Mouse (Mus musculus) heart, embryonic 12.5 days (tissue): ENCODE measurements around the gene Capn15. TPM values are rescaled to one million over a fixed set of nuclear protein-coding genes. Genes with fewer than 3 reads are reported as not detected.
A peak's percentile ranks its signal among the peaks of the same experiment; 100 is the strongest.

Experiments used
- ATAC-seq: fragments of 200-750 bp; cut with Nextera tagmentation; 2 replicates; pipeline ENCODE4 v1.8.0; 2017; ENCODE audit warnings: moderate TSS enrichment, moderate library complexity; ENCODE audit not compliant: insufficient number of reproducible peaks, low FRiP score
- H3K27ac ChIP-seq: fragments of 300-500 bp; sonication (generic); 2 replicates; pipeline ENCODE4 v1.5.1; 2016; ENCODE audit warnings: mild to moderate bottlenecking, moderate library complexity; ENCODE audit not compliant: poor library complexity, severe bottlenecking
- H3K27me3 ChIP-seq: fragments of 300-500 bp; sonication (generic); replicated peaks from 2 replicates; pipeline ENCODE4 v1.6.1; 2016; ENCODE audit warnings: mild to moderate bottlenecking, moderate library complexity
- H3K36me3 ChIP-seq: fragments of 300-500 bp; sonication (generic); 2 replicates; pipeline ENCODE4 v1.6.1; 2016; ENCODE audit warnings: mild to moderate bottlenecking, moderate library complexity
- H3K4me1 ChIP-seq: fragments of 300-500 bp; sonication (generic); replicated peaks from 2 replicates; pipeline ENCODE4 v1.6.1; 2016; ENCODE audit warnings: mild to moderate bottlenecking
- H3K4me2 ChIP-seq: fragments of 300-500 bp; sonication (generic); 2 replicates; pipeline ENCODE4 v1.6.1; 2016; ENCODE audit warnings: mild to moderate bottlenecking, moderate library complexity
- H3K4me3 ChIP-seq: fragments of 300-500 bp; sonication (generic); 2 replicates; pipeline ENCODE4 v1.5.1; 2016; ENCODE audit warnings: mild to moderate bottlenecking
- H3K9ac ChIP-seq: fragments of 300-500 bp; sonication (generic); 2 replicates; pipeline ENCODE4 v1.6.1; 2016; ENCODE audit warnings: mild to moderate bottlenecking, moderate library complexity
- H3K9me3 ChIP-seq: fragments of 300-500 bp; sonication (generic); replicated peaks from 2 replicates; pipeline ENCODE4 v1.6.1; 2016; ENCODE audit warnings: mild to moderate bottlenecking, moderate library complexity
- WGBS: fragments of 180-500 bp; shearing (Covaris S2); methylation state at CpG from one replicate; pipeline ENCODE4 v1.1.7; 2016; 5-methylcytosine and 5-hydroxymethylcytosine counted together
- polyA plus RNA-seq: library from polyadenylated mRNA; unstranded; fragments of >200 nt; fragmentation: Nextera tagmentation; extraction: Ambion mirVana; gene quantifications from 2 replicates; pipeline ENCODE4 v1.2.1, GENCODE M21; 2016

The Capn15 gene
- polyA plus RNA-seq, 1 experiment from 2014 or later, result 16.9 TPM

DNA sequence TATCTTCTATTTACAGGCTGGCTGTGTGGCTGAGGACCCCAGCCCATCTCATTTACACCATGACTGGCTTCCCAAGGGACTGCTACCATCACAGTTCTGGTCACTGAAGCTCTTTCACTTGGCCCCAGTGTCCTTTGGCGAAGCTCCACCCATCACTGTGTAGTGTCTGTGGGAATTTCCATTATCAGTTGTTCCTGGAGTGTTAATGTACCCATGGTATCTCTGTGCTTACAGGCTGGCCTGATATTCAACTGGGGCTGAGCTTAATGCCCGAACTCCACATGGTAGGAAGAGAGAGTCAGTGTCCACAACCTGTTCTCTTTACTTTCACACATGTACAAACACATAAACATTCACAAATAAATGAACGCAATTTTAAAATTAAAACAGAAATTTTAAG, 7.9 kb upstream of the Capn15 start:
- Histone ChIP-seq H3K27me3 (no peaks in the 10 kb centered on the region), H3K4me3 (no peak overlapping the region), H3K36me3 (peaks cover 87% of the 10 kb centered on the region), H3K9me3 (no peaks in the 10 kb centered on the region), H3K4me2 (no peak overlapping the region), H3K27ac (no peak overlapping the region), H3K9ac (no peak overlapping the region), H3K4me1 (no peaks in the 10 kb centered on the region)
- ATAC-seq, result no peak
- WGBS, result 61% methylated on average over 3 of the region's 3 CpGs

DNA sequence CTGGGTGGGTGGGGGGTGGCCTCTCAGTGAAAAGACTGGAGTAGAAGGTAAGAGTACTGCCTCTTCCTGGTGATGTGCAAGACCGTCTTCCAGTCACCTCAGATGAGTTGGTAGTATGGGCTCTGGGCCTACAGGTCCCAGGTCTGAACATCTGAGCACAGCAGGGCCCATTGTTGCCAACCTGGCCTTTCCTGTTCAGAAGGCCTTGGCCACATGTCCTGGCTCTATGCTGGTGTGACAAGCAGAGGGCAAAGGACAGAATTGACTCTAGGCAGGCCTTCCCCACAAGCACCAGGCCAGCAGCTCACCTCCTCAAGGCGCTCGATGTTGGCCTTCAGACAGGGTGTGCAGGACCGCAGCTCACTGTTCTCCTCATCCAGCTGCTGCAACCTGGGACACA, 6.7 kb upstream of the Capn15 start:
- Histone ChIP-seq H3K36me3 (peaks cover 76% of the 10 kb centered on the region), H3K4me2 (no peak overlapping the region), H3K9me3 (no peaks in the 10 kb centered on the region), H3K27ac (no peak overlapping the region), H3K4me1 (no peaks in the 10 kb centered on the region), H3K9ac (no peak overlapping the region), H3K4me3 (no peak overlapping the region), H3K27me3 (no peaks in the 10 kb centered on the region)
- no peak for ATAC-seq
- 95% methylated on average over 4 of the region's 4 CpGs for WGBS

DNA sequence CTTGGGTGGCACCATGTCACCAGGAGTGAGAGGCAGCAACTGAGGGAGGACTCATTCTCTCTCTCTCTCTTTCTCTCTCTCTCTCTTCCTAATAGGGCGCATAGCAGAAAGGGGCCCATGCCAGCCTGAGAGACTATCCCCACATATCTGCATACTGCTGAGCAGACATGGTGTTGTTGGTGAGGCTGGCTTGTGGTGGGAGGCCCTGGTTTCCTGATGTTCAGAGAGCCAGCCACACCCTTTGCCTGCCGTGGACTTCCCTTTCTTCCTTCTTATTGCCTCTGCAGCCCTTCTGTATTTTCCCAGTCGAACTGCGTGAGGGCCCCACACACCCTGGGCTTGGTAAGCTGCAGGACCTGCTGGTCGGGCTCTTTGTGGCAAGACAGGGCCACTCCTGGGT, 4.7 kb upstream of the Capn15 start:
- H3K4me1 ChIP-seq, result 0 out of 2 replicates have a peak, but pooled peaks cover 6% of the 10 kb centered on the region
- no peaks in the 10 kb centered on the region for H3K9me3 ChIP-seq
- 0 out of 2 replicates have a peak overlapping the region, but pooled peaks have one; percentile 10 for H3K9ac ChIP-seq
- no peaks in the 10 kb centered on the region for H3K27me3 ChIP-seq
- H3K27ac ChIP-seq, result no peak overlapping the region
- no peak overlapping the region for H3K4me3 ChIP-seq
- no peak overlapping the region for H3K4me2 ChIP-seq
- H3K36me3 ChIP-seq, result peaks cover 63% of the 10 kb centered on the region
- no peak for ATAC-seq
- WGBS, result 85% methylated on average over 5 of the region's 5 CpGs

DNA sequence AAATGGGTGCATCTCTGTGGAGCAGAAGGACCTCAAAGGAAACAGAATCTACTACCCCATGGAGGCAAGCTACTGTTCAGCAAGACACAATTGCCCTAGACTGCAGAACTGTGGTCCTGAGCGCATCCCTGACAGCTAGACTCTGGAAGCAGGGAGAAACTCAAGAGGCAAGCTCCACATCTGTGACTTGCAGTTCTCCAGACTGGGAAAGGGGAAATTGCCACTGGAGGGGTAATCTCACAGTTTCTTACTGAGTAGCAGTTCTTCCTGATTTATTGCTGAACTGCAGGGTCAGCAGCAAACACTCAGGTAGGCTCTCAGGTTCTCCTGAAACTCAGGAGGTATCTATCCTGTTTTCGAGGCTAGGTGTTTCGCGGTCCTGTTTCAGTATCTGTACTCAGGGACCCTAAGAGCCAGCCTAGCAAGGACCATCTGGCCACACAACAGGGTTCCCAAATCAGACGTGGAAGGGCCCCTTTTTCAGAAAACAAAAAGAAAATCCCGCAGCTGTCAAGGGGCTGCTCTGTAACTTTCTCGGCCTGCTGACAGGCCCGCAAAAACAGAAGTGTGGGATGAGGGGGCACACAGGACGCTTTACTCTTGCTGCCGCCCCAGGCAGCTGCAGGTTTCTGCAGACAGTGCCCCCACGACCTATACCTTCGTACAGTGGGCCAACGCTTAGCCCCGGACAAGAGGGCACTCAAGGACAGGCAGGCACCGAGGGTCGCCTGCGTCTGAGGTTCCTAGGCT, 865 bp downstream of the Capn15 start:
- Histone ChIP-seq H3K36me3 (peaks cover 11% of the 10 kb centered on the region), H3K27me3 (no peaks in the 10 kb centered on the region), H3K4me1 (peaks cover 37% of the 10 kb centered on the region), H3K27ac (peak overlapping the region; percentile 83), H3K4me2 (peak overlapping the region; percentile 86), H3K9ac (peak overlapping the region; percentile 85), H3K4me3 (peak overlapping the region; percentile 82), H3K9me3 (no peaks in the 10 kb centered on the region)
- WGBS, result 12% methylated on average over 17 of the region's 17 CpGs
- ATAC-seq, result no peak; the same call in 1 of the 2 replicates

DNA sequence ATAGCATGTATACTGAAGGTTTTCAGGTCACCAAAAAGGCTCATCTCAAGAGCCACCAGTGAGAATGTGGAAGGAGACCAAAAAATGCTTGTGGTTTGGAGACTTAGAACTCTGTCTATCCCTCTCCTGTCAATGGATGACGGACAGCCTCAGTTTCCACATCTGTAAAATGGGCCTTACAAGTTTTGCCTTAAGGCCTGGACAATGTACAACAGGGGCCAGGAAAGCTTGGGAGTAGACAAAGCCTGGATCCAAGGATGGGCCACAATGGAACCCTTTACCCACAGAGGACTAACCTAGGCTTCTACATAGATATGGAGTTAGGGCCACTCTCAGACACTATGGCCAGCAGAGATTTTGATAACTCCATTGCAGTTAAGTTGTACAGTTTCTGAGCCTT, 1.5 kb downstream of the Capn15 start:
- Histone ChIP-seq H3K4me2 (peak overlapping the region; percentile 86), H3K4me1 (peaks cover 39% of the 10 kb centered on the region), H3K27ac (no peak overlapping the region), H3K36me3 (peaks cover 6% of the 10 kb centered on the region; the same call in 1 of the 2 replicates), H3K9me3 (no peaks in the 10 kb centered on the region), H3K4me3 (peak overlapping the region; percentile 82), H3K27me3 (no peaks in the 10 kb centered on the region), H3K9ac (peak overlapping the region; percentile 85; the same call in 1 of the 2 replicates)
- ATAC-seq, result no peak
- WGBS, result 97% methylated on average over 1 of the region's 1 CpGs

DNA sequence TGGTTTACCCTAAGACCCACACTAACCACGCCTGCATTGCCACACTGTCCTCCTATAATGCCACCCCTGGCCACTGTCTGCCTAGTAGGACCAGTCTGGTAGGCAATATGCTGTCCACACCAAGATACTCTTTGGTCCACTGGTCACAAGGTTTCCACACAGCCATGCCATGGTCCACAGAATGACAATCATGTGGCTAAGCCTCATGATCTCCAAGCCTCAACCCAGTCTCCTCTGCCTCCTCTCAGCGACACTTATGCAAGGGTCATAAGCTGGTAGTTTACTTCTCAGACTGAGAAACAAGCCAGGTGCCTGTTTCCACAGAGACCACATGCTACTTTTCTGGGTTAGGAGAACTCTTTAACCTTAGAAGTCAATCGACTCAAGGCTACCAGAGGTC, 2.7 kb downstream of the Capn15 start:
- ATAC-seq, result no peak
- 88% methylated on average over 3 of the region's 3 CpGs for WGBS
- H3K27me3 ChIP-seq, result no peaks in the 10 kb centered on the region
- no peaks in the 10 kb centered on the region for H3K36me3 ChIP-seq
- H3K4me1 ChIP-seq, result peaks cover 39% of the 10 kb centered on the region
- H3K4me2 ChIP-seq, result no peak overlapping the region
- H3K9me3 ChIP-seq, result no peaks in the 10 kb centered on the region
- H3K27ac ChIP-seq, result no peak overlapping the region
- H3K4me3 ChIP-seq, result no peak overlapping the region
- 0 out of 2 replicates have a peak overlapping the region, but pooled peaks have one; percentile 9 for H3K9ac ChIP-seq

DNA sequence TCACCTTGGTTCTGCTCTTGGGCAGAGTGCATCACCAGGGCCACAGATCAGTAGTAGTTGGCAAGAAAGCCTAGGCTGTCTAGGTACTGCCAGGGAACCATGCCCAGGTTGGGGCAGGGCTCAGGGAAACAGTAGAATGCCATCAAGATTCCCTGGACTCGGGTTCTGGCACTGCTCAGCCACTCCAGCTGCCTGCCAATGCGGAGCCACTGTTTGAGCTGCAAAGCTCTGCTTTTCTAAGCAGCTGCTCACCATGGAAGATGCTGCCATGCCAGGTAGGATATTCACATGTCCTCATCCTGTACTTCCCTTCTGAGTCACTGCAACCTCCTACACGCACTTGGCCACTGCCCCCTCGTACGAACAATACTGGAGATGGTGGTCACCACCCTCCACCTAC, 4.7 kb downstream of the Capn15 start:
- WGBS, result 86% methylated on average over 5 of the region's 5 CpGs

DNA sequence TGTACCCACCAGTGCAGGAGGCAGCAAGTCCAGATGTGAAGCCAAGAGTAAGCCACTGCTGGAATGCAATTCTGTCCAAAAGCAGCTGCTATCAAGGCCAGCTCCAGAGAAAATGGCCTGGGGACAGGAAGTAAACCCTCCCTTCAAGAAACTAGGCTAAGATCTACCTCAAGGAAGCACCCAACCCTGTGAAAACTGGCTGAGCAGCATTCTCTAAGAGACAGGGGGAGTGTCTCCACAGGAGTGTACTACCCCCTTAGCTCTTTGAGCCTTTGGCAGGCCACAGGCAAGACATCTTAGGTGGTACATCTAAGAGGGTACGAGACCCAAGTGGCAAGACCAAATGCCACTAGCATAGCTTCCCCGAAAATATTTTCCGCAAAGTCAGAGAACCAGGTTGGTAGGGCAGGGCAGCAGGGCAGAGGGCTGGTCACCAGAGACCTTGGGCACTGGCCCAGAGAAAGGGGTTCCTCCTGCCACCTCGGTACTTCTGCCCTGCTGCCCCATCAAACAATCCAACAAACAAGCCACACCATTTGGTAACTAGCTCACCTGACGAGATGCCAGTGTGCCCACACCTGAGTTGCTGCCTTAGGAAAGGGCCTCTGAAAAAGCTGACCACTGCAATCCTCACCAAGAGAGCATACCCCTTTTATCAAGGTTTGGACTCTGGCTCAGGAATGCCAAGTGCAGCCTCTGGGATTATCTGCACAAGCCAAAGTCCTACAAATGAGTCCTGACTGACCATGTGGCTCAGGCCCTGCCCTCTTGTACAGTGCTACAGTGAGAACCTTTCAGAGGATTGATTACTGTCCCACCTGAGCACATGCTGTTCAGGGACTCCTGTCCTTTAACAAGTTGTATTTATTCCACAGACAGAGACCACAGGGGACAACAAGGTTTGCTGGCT, 5.5 kb downstream of the Capn15 start:
- Histone ChIP-seq H3K4me1 (peaks cover 33% of the 10 kb centered on the region), H3K9me3 (no peaks in the 10 kb centered on the region), H3K27me3 (no peaks in the 10 kb centered on the region), H3K4me3 (no peak overlapping the region), H3K36me3 (no peaks in the 10 kb centered on the region), H3K4me2 (no peak overlapping the region), H3K27ac (no peak overlapping the region), H3K9ac (0 out of 2 replicates have a peak overlapping the region, but pooled peaks have one; percentile 1)
- no peak for ATAC-seq
- WGBS, result 85% methylated on average over 5 of the region's 5 CpGs

More for the DNA sequence above, 4.7 kb downstream of the Capn15 start:
- Histone ChIP-seq H3K36me3 (no peaks in the 10 kb centered on the region), H3K27ac (no peak overlapping the region), H3K4me2 (no peak overlapping the region), H3K9me3 (no peaks in the 10 kb centered on the region), H3K27me3 (no peaks in the 10 kb centered on the region), H3K9ac (0 out of 2 replicates have a peak overlapping the region, but pooled peaks have one; percentile 1), H3K4me1 (peaks cover 33% of the 10 kb centered on the region), H3K4me3 (no peak overlapping the region)
- no peak for ATAC-seq

DNA sequence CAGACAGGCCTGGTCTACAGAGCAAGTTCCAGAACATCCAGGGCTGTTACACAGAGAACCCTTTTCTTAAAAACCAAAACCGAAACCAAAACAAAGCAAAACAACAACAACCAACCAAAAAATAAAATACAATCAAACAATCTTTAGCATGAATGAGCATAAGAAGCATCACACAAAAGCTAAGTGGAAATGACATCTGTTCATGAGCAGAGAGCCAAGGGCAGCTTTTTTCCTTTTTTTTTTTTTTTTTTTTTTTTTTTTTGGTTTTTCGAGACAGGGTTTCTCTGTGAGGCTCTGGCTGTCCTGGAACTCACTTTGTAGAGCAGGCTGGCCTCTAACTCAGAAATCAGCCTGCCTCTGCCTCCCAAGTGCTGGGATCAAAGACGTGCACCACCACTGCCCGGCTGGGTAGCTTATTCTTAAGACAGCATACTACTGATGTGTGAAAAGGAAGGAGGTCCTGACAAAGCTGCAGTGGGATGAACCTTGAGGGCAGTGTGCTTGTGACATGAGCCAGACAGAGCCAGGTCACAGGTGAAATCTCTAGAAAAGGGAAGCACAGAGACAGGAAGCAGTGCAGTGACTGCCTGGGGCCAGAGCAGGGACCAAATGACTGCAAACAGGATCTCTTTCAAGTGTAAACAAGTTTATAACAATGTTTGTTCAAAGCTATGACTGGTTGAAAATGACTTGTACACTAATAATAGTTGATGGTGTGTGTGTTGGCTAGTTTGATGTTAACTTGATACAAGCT, 14.5 kb downstream of the Capn15 start:
- H3K9me3 ChIP-seq, result no peaks in the 10 kb centered on the region
- no peak for ATAC-seq
- H3K4me2 ChIP-seq, result no peak overlapping the region
- H3K4me1 ChIP-seq, result peaks cover 14% of the 10 kb centered on the region
- 0 out of 2 replicates have a peak, but pooled peaks cover 3% of the 10 kb centered on the region for H3K36me3 ChIP-seq
- no peaks in the 10 kb centered on the region for H3K27me3 ChIP-seq
- no peak overlapping the region for H3K27ac ChIP-seq
- whole genome bisulfite sequencing, result 80% methylated on average over 4 of the region's 4 CpGs
- no peak overlapping the region for H3K9ac ChIP-seq
- H3K4me3 ChIP-seq, result no peak overlapping the region

DNA sequence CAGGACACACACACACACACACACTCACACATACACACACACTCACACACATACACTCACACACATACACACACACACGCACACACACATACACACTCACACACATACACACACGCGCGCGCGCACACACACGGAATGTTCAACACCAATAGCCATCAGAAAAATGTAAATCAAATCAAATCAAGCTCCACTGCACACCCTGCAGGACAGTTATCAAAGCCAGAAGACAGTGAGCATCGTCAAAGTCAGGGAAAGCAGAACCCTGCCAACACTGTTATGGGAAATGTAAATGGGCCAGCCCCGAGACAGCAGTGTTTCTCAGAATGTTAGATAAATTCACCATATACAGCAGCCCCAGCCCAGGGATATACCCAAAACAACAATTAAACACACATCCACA, 15.1 kb downstream of the Capn15 start:
- 0 out of 2 replicates have a peak, but pooled peaks cover 3% of the 10 kb centered on the region for H3K36me3 ChIP-seq
- H3K4me3 ChIP-seq, result no peak overlapping the region
- no peak overlapping the region for H3K4me2 ChIP-seq
- no peak overlapping the region for H3K9ac ChIP-seq
- ATAC-seq, result no peak
- WGBS, result 93% methylated on average over 9 of the region's 9 CpGs
- no peaks in the 10 kb centered on the region for H3K27me3 ChIP-seq
- H3K4me1 ChIP-seq, result peaks cover 14% of the 10 kb centered on the region
- H3K9me3 ChIP-seq, result no peaks in the 10 kb centered on the region
- H3K27ac ChIP-seq, result no peak overlapping the region
